Mouse (Mus musculus) liver, adult 2 months (tissue): ENCODE results near the gene H2-M10.6. TPM values are rescaled to one million over a fixed set of nuclear protein-coding genes. Genes with fewer than 3 reads are reported as not detected.
"Not testable (repeated sequence)": the region's sequence is repeated elsewhere in the genome, so short reads cannot be mapped to it uniquely, and the experiment has no call there.

Experiments used
- DNase-seq: peaks from one replicate; pipeline ENCODE4 v3.0.0-alpha.2; 2011; ENCODE audit warnings: low read depth, low spot score; ENCODE audit errors: extremely low read depth
- H3K27ac ChIP-seq: fragments of 200-500 bp; replicated peaks from 2 replicates; pipeline ENCODE4 v1.5.1; 2012; ENCODE audit warnings: low read depth, mild to moderate bottlenecking, control low read depth, inconsistent platforms, low read length; ENCODE audit not compliant: insufficient read depth
- H3K27me3 ChIP-seq: fragments of 200-500 bp; 2 replicates; pipeline ENCODE4 v1.6.1; 2012; ENCODE audit warnings: mild to moderate bottlenecking, moderate library complexity, low read length, inconsistent platforms; ENCODE audit not compliant: control insufficient read depth, insufficient read depth
- H3K36me3 ChIP-seq: fragments of 200-500 bp; 2 replicates; pipeline ENCODE4 v1.6.1; 2012; ENCODE audit warnings: low read length, inconsistent platforms; ENCODE audit not compliant: control insufficient read depth, insufficient read depth
- H3K4me1 ChIP-seq: fragments of 200-500 bp; 2 replicates; pipeline ENCODE4 v1.6.1; 2011; ENCODE audit warnings: low read length; ENCODE audit not compliant: control insufficient read depth, insufficient read depth
- H3K4me3 ChIP-seq: fragments of 200-500 bp; 2 replicates; pipeline ENCODE4 v1.5.1; 2011; ENCODE audit warnings: low read depth, mild to moderate bottlenecking, control low read depth, low read length, moderate library complexity; ENCODE audit not compliant: insufficient read depth
- H3K79me2 ChIP-seq: fragments of 200-500 bp; 2 replicates; pipeline ENCODE4 v1.6.1; 2012; ENCODE audit warnings: inconsistent platforms, mild to moderate bottlenecking, low read length, moderate library complexity; ENCODE audit not compliant: control insufficient read depth, insufficient read depth
- H3K9ac ChIP-seq: fragments of 200-500 bp; 2 replicates; pipeline ENCODE4 v1.6.1; 2012; ENCODE audit warnings: low read depth, mild to moderate bottlenecking, control low read depth, inconsistent platforms, low read length
- CTCF ChIP-seq: fragments of 200-500 bp; IDR thresholded peaks from 2 replicates; pipeline ENCODE4 v1.5.1; 2011; ENCODE audit warnings: low read depth, low read length, control low read depth
- POLR2A ChIP-seq: fragments of 200-500 bp; IDR thresholded peaks from 2 replicates; pipeline ENCODE4 v1.6.1; 2011; ENCODE audit warnings: low read length, control low read depth; ENCODE audit not compliant: insufficient read depth; ENCODE audit errors: extremely low read depth
- WGBS: fragments of 180-500 bp; shearing (Covaris S2); methylation state at CpG from one replicate; pipeline ENCODE4 v1.1.7; 2018; 5-methylcytosine and 5-hydroxymethylcytosine counted together
- polyA plus RNA-seq: library from polyadenylated mRNA; depleted of rRNA; stranded (reverse); fragments of >200 nt; gene quantifications from 2 replicates; pipeline ENCODE4 v1.2.3, GENCODE M21; 2012; rRNA removed
- total RNA-seq: library from RNA; depleted of rRNA; stranded (reverse); fragments of >200 nt; gene quantifications from 2 replicates; pipeline ENCODE4 v1.2.3, GENCODE M21; 2014; rRNA removed

The H2-M10.6 gene
- not detected in 2 replicates for total RNA-seq
- not detected in 2 replicates for polyA plus RNA-seq

GRCm38 (mm10) chr17:36811871-36812270, at the start of gene H2-M10.6:
Gene H2-M10.6, plus strand, starts transcription at chr17:36812171.
- Histone ChIP-seq H3K27ac (no peak within 1 kb of the TSS), H3K36me3 (no peaks in the 10 kb centered on the region), H3K9ac (no peak within 1 kb of the TSS), H3K27me3 (no peaks in the 10 kb centered on the region), H3K4me3 (no peak within 1 kb of the TSS), H3K79me2 (no peaks in the 10 kb centered on the region), H3K4me1 (no peaks in the 10 kb centered on the region)
- DNase-seq, result no peak
- no peak for TF ChIP-seq POLR2A
- TF ChIP-seq CTCF, result no peak

- no peaks in the 10 kb centered on the region for H3K79me2 ChIP-seq
- 64% methylated on average over 2 of the region's 2 CpGs for WGBS
- no peak for DNase-seq
- H3K4me1 ChIP-seq, result no peaks in the 10 kb centered on the region
- TF ChIP-seq CTCF (no peak), POLR2A (no peak)
- no peak overlapping the region for H3K4me3 ChIP-seq
- H3K27ac ChIP-seq, result no peak overlapping the region
- H3K9ac ChIP-seq, result no peak overlapping the region
- H3K36me3 ChIP-seq, result no peaks in the 10 kb centered on the region
- H3K27me3 ChIP-seq, result no peaks in the 10 kb centered on the region
These were observed 48.2 kb upstream of the H2-M10.6 start for GRCm38 (mm10) chr17:36763816-36764215.

DNA sequence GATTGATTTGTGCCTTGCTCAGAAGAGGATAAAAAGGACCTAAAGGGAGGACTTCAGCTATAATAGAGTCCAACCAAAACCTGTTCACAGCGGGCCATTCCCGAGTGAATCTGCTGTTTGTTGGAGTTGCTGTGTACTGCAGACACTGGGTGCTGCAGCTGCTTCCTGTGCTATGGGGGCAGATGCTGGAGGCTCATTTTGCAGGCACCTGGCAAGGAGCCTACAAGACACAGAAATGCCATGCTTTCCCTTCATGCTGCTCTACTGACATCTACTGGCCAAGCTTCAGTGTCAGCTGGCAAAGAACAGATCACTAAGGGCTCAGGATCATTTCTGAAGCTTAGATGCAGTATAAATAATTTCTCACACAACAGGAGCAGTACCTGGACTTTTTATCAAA, 47.7 kb upstream of the H2-M10.6 start:
- H3K27me3 ChIP-seq, H3K9ac ChIP-seq, H3K36me3 ChIP-seq, H3K4me1 ChIP-seq, H3K27ac ChIP-seq, H3K4me3 ChIP-seq, H3K79me2 ChIP-seq: not testable (repeated sequence)
- WGBS, result 32% methylated on average over 2 of the region's 2 CpGs
- peak; percentile 8 for DNase-seq
- TF ChIP-seq CTCF, result 0 out of 2 replicates have a peak, but pooled peaks have one; percentile 2

GRCm38 (mm10) chr17:36765403-36765802, 46.6 kb upstream of the H2-M10.6 start:
- peak; percentile 13 for DNase-seq
- not testable (repeated sequence) for H3K4me3 ChIP-seq, H3K79me2 ChIP-seq, H3K9ac ChIP-seq, H3K36me3 ChIP-seq, H3K27ac ChIP-seq, H3K4me1 ChIP-seq, H3K27me3 ChIP-seq
- WGBS, result 21% methylated on average over 2 of the region's 2 CpGs

DNA sequence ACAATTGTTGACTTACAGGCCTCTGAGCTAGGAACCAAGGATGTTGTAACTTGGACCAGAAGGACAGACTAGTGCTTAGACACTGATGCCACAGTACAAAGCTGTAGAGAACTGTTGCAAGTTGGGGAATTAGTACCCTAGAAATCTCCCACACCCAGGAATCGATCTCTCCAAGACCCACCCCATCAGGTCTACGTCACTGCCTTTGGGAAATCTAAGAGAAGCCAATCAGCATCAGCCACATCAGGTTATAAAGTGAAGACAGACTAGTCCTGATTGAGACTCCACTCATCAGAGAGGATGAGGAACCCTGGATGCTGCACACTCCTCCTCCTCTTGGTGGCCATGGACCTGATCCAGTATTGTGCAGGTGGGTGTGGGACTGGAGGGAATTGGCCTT, 39.4 kb upstream of the H2-M10.6 start, which contains the start of gene H2-M10.5:
Gene H2-M10.5, plus strand, starts transcription at position 301 of the 400 bp plus-strand sequence.
- WGBS, result 90% methylated on average over 2 of the region's 2 CpGs
- not testable (repeated sequence) for H3K27ac ChIP-seq, H3K79me2 ChIP-seq

DNA sequence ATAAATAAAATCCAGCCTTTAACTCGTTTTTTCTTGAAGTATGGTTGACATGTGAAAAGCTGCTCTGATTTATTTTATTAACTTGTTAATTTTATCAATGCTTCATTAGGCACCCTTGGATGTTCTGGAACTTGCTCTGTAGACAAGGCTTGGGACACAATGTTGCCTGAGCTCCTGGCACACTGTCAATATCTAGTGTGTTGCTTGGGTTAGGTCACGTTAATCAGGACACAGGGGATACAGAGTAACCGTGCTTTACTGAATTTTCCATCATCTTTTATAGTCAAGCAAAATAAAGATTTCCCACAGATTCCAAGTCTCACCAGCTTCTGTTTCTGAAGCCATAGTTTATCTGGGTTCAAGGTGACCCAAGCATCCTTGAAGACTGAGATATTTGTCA, 30.4 kb upstream of the H2-M10.6 start:
- no peaks in the 10 kb centered on the region for H3K4me1 ChIP-seq

More for the DNA sequence above, 39.4 kb upstream of the H2-M10.6 start, which contains the start of gene H2-M10.5:
- not testable (repeated sequence) for H3K4me3 ChIP-seq, H3K27me3 ChIP-seq, DNase-seq, H3K36me3 ChIP-seq, H3K9ac ChIP-seq, H3K4me1 ChIP-seq

More for the DNA sequence above, 30.4 kb upstream of the H2-M10.6 start:
- no peak overlapping the region for H3K4me3 ChIP-seq
- 50% methylated on average over 3 of the region's 3 CpGs for WGBS
- no peaks in the 10 kb centered on the region for H3K79me2 ChIP-seq
- H3K36me3 ChIP-seq, result no peaks in the 10 kb centered on the region
- H3K27ac ChIP-seq, result no peak overlapping the region
- H3K9ac ChIP-seq, result no peak overlapping the region
- TF ChIP-seq POLR2A (no peak), CTCF (no peak)
- DNase-seq, result no peak
- no peaks in the 10 kb centered on the region for H3K27me3 ChIP-seq
